Mouse (Mus musculus) kidney, postnatal 25 days (tissue): ENCODE data around the gene Amotl1.
A peak's percentile ranks its signal among the peaks of the same experiment; 100 is the strongest.
"Not testable (repeated sequence)": the region's sequence is repeated elsewhere in the genome, so short reads cannot be mapped to it uniquely, and the experiment has no call there.

Experiments used
- DNase-seq, 2 experiments: peaks; one replicate each; pipeline ENCODE4 v3.0.0; 2021; ENCODE audit warnings: mixed read lengths in 2 of 2

The Amotl1 gene

DNA sequence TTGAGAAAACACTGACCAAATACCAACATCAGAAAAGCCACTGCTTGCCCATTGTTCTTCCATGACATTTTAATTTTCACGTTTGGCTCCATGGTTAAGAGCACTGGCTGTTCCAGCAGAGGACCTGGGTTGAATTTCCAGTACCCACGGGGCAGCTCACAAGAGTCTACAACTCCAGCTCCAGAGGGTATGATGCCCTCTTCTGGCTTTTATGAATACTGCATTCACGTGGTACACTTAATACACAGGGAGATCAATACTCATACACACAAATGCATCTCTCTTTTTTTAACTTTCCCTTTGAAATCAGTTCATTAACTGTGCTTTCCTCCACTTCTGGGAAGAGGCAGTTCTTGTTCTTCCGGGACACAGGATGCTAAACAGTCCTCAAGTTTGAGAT lies 41.4 kb downstream of the Amotl1 start:
- DNase-seq, result no peak

DNA sequence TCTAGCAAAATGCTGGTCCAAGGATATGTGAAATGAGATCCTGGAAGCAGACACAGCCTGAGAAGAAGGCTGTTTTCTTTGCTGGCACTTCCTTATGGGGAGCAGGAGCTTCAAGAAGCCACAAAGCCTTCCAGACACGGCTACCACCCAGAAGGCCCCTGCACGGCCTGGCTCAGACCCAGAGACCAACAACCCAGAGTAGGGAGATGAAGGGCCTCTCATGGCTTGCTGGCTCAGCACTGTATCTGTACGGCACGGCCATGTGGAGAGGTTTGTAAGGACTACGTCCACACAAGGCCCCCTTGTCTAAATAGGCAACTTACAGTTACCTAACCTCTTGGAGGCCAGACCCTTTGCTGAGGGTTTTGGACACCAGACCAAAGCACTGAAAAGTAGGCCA lies 45.1 kb downstream of the Amotl1 start:
- no peak for DNase-seq

- DNase-seq, result no peak
Observed at GRCm38 (mm10) chr9:14598157-14598556, 46.7 kb downstream of the Amotl1 start.

DNA sequence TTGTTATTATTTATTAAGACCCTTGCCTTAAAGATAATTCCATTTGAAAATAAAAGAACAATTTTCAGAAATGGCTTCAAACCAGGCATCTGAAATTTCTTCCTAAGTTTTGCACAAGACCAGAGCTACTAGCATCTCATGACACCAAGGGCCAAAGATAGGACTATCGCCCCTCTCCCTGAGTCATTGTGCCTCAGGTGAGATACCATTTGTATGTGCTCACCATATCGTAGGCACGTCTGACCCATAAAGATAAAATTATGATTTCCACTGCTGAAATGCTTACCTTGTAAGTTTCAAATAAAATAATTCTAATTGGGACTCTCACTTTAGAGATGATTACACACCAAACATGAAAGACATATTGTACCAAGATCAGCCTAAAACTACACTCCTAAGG lies 47.4 kb downstream of the Amotl1 start:
- DNase-seq, result no peak

- no peak for DNase-seq
Observed at GRCm38 (mm10) chr9:14596858-14597257, 48.0 kb downstream of the Amotl1 start.

DNA sequence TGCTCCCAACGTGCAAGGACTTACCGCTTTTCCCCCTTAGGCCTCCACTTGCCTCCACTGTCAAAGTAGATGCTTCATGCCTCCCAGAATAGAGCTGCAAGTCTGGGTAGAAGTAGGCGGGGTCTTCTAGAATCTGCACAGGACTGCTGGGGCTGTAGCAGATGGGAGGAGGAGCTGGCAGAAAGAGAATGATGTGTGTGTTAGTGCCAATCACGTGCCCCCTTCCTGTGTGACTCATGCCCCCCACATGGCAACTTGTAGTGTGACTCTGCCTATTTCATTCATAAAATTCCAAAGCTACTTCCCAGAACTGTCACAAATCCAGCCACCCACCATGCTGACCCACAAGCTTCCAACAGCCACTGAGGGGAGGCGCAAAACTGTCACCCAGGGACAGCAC lies 48.4 kb downstream of the Amotl1 start:
- no peak for DNase-seq

DNA sequence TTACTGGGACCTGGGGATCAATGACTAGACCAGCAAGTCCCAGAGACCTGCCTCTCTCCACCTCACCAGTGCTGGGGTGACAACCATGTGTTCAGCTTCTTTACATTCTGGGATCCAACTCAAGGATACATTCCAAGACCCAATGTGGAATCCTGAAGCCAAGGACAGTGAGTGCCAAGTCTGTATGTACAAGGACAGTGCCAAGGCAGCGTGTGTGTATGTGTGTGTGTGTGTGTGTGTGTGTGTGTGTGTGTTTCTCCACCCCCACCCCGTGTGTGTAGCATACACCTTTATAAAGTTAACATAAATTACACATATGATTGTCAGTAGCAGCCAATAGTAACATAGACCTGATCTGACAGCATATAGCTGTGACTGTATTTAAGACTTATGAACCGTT lies 49.0 kb downstream of the Amotl1 start:
- DNase-seq, result no peak

GRCm38 (mm10) chr9:14593880-14594279 lies 51.0 kb downstream of the Amotl1 start:
- no peak for DNase-seq

DNA sequence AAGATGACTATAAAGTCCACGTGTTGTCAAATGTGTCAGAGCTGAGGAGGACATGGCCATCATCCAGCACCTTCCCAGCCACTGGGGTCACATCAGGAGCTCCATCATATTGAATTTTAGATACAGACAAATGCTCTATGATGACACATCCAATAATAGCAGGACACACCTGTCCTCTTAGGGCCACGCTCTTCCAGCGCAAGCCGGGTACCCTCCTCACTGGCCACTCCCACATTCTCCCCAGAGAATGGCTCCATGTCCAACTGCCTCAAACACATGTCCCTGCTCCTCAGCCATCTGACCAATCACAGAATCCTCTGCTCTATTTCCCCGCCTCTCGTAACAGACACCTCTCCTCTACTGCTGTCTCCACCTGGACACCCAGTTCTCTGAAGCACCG lies 54.2 kb downstream of the Amotl1 start:
- DNase-seq, result no peak

GRCm38 (mm10) chr9:14588690-14589089 lies 56.2 kb downstream of the Amotl1 start:
- DNase-seq, result no peak

- no peak for DNase-seq
Observed at GRCm38 (mm10) chr9:14585702-14586101, 59.2 kb downstream of the Amotl1 start.

DNA sequence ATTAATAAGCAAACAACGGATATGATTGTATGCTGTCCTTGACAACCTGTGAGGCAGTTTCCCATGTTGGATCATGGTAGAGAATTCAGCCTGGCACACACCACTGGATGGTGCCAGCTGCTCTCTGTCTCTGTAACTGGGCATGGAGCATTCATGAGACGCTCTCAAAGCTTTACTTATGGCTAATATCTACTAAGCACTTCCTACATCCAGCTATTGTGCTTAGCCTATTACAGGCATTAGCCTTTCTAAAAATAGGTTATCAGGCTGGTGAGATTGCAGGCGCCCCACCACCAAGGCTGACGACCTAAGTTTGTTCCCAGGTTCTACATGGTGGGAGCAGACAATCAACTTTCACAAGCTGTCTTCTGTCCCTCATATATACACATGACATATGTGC lies 65.9 kb downstream of the Amotl1 start:
- no peak for DNase-seq

- DNase-seq, result not testable (repeated sequence)
Observed at GRCm38 (mm10) chr9:14576359-14576758, 68.5 kb downstream of the Amotl1 start.

DNA sequence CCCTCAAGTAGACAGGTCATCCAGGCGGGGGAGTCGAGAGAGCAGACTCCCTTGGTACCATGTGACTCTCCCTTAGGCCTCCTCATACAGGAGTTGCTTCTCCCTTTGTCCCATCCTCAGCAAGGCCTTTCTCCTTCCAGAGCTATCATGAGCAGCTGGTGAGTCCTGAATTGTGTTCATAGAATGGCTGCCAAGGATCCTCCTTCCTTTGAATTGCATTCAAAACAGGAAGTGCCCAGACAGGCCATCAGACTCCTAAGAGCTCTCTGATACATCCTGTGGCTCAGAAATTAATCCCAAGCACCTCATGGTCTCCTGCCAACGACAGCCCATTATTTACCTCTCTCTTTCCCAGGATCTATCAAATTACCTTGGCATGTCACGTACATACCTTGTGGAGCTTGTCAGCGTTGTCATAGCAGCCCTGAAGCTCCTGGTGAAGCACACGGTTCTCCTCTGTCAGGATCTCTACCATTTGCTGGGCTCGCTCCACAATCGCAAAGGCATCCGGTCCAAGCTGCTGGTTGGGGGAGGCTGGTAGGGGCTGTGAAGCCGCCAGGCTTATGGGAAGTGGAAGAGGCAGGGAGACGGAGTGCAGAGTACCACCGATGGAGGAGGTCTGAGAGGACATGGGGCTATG lies 70.0 kb downstream of the Amotl1 start:
- peak; percentile 45 to 46 for DNase-seq

- no peak for DNase-seq
Observed at GRCm38 (mm10) chr9:14569175-14569975, 75.5 kb downstream of the Amotl1 start.

DNA sequence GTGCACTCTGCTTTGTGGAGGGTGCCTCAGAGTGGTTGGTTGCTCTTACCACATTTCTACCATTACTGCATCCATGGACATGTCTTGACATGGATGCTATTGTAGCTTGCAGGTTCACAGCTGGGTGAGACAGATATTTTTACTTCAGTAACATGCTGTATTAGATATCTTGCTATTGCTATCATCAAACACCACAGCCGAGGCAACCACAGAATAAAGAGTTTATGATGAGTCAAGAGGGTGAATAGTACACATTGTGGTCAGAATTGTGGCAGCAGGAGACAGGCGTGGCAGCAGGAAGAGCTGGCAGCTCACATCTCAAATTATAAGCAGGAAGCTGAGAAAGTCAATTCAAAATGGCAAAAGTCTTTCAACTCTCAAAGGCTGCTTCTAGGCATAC lies 76.4 kb downstream of the Amotl1 start:
- peak in 1 of 2 experiments; percentile 3 for DNase-seq

DNA sequence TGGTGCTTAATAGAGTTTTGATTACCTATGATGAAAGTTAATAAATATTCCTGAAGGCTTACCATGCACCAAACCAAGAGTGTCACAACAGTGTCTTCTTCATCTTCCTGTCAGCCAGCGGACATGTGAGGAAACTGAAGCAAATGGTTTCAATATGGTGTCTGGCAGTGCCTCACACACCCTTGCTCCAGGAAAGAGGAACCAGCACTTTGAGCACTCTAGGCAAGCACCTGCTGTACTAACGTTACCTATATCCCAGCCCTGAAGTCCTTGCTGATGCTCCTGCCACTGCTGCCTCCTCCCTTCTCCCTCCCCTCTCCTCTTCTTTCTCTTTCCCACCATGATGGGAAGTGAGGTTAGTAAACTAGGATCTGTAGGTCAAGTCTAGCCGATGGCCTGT lies 80.4 kb downstream of the Amotl1 start:
- no peak for DNase-seq

- no peak for DNase-seq
Observed at GRCm38 (mm10) chr9:14563351-14563750, 81.5 kb downstream of the Amotl1 start.

GRCm38 (mm10) chr9:14560545-14560944 lies 84.3 kb downstream of the Amotl1 start:
- peak in 1 of 2 experiments; percentile 8 for DNase-seq

DNA sequence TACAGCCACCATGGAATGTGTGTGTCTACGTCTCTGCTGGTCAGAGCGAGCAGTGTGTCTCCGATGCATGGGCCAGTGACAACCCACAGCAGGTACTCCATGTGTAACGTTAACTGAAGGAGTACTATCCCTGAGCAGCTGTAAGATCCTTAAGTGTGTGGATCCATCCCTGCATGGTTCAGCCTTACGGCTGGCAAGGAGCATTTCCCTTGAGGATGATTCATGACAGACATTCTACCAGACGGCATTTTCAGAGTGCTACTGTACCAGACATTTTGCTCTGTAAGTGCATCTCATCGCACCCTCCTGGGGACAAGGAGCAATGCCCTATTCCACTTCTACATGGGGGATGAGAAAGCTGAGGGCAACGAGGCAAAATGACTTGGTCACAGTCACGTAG lies 84.9 kb downstream of the Amotl1 start:
- DNase-seq, result no peak

DNA sequence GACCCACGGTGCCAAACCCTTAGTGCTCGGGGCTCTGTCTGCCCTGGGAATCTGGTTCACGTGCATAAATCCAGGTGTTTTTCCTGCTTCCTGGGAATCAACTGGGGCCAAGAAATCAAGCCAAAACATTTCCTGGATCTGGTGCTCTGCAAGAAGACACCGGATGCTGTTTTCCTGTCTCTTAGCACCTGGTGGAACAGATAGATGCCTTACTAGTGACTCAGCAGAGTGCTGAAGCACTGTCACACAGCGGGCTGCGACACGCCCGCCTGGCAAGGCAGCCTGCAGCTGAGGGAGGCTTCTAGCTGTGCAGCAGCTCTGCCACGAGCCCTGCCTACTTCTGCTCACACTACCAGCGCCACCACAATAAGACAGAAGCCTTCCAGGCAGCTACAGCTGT lies 85.4 kb downstream of the Amotl1 start:
- DNase-seq, result peak; percentile 9 to 49

- DNase-seq, result peak in 1 of 2 experiments; percentile 12
Observed at GRCm38 (mm10) chr9:14558332-14558731, 86.5 kb downstream of the Amotl1 start.

DNA sequence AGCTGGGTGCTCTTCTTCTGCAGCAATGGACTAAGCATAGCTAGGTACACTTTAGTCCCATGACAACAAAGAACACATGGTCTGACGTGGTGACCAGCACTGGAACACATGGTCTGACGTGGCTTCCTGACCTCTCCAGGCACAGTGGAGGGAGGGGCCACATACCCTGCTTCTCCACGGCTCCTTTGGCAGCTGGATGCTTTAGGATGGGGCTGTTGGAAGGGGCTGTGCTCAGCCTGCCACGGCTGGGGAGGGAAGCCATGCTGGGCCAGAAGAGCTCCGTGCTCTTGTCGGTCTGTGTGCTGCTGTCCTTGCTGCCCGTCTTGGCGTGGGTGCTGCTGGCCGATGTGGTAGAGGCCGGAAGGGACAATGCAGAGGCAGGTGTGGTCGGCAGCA lies 96.5 kb downstream of the Amotl1 start:
- peak in 1 of 2 experiments; percentile 34 for DNase-seq

GRCm38 (mm10) chr9:14547584-14548365 lies 97.1 kb downstream of the Amotl1 start:
- peak in 1 of 2 experiments; percentile 15 for DNase-seq
